Mouse (Mus musculus): ENCODE measurements around the gene Id1. TPM values are rescaled to one million over a fixed set of nuclear protein-coding genes. Genes with fewer than 3 reads are reported as not detected.

The Id1 gene
- polyA plus RNA-seq (2017; shearing (Covaris generic)) = not detected

GRCm38 (mm10) chr2:152736090-152736601 is at the start of gene Id1:
TSS of gene Id1 (plus strand) at chr2:152736251.

GRCm38 (mm10) chr2:152686806-152687267 is 49.2 kb upstream of the Id1 start, which contains the start of gene Mcts2:
TSS of gene Mcts2 (plus strand) at chr2:152687035.

GRCm38 (mm10) chr2:152753944-152754711 is 18.1 kb downstream of the Id1 start, which contains the start of gene Cox4i2:
TSS of gene Cox4i2 (plus strand) at chr2:152754173.

Other genes with a start within 250 kb of the Id1 start
- not detected for gene Defb22, start 246.1 kb upstream of the Id1 start, polyA plus RNA-seq (2017; shearing (Covaris generic))
- not detected for gene Defb26, start 224.6 kb upstream of the Id1 start, polyA plus RNA-seq (2017; shearing (Covaris generic))
- not detected for gene Defb28, start 218.0 kb upstream of the Id1 start, polyA plus RNA-seq (2017; shearing (Covaris generic))
- not detected for gene Defb29, start 196.2 kb upstream of the Id1 start, polyA plus RNA-seq (2017; shearing (Covaris generic))
- gene Gm17416, start 166.9 kb upstream of the Id1 start, polyA plus RNA-seq (2017; shearing (Covaris generic)) = not detected
- not detected for gene Defb21, start 163.5 kb upstream of the Id1 start, polyA plus RNA-seq (2017; shearing (Covaris generic))
- not detected for gene Defb19, start 155.9 kb upstream of the Id1 start, polyA plus RNA-seq (2017; shearing (Covaris generic))
- gene Defb45, start 136.9 kb upstream of the Id1 start, polyA plus RNA-seq (2017; shearing (Covaris generic)) = not detected
- gene Defb36, start 131.9 kb upstream of the Id1 start, polyA plus RNA-seq (2017; shearing (Covaris generic)) = not detected
- gene Defb25, start 113.2 kb upstream of the Id1 start, polyA plus RNA-seq (2017; shearing (Covaris generic)) = not detected
- gene Rem1, start 109.3 kb upstream of the Id1 start, polyA plus RNA-seq (2017; shearing (Covaris generic)) = not detected
- 69.2 TPM for gene H13, start 66.8 kb upstream of the Id1 start, polyA plus RNA-seq (2017; shearing (Covaris generic))
- gene Mcts2, start 49.2 kb upstream of the Id1 start, polyA plus RNA-seq (2017; shearing (Covaris generic)) = 3.0 TPM
- gene Cox4i2, start 17.9 kb downstream of the Id1 start, polyA plus RNA-seq (2017; shearing (Covaris generic)) = 0.41 TPM
- gene Bcl2l1, start 95.5 kb downstream of the Id1 start, polyA plus RNA-seq (2017; shearing (Covaris generic)) = 76.0 TPM
- 6.2 TPM for gene Tpx2, start 111.7 kb downstream of the Id1 start, polyA plus RNA-seq (2017; shearing (Covaris generic))
- not detected for gene Mylk2, start 175.1 kb downstream of the Id1 start, polyA plus RNA-seq (2017; shearing (Covaris generic))
- gene Foxs1, start 197.0 kb downstream of the Id1 start, polyA plus RNA-seq (2017; shearing (Covaris generic)) = not detected
- not detected for gene Dusp15, start 215.4 kb downstream of the Id1 start, polyA plus RNA-seq (2017; shearing (Covaris generic))
- gene Ttll9, start 226.2 kb downstream of the Id1 start, polyA plus RNA-seq (2017; shearing (Covaris generic)) = 1.0 TPM